Mouse (Mus musculus) limb, embryonic 12.5 days (tissue): ENCODE measurements around the gene Prrt3. TPM values are rescaled to one million over a fixed set of nuclear protein-coding genes. Genes with fewer than 3 reads are reported as not detected.

Source experiments
- ATAC-seq: fragments of 200-750 bp; cut with Nextera tagmentation; 2 replicates; pipeline ENCODE4 v1.8.0; 2017; ENCODE audit warnings: low read depth, moderate TSS enrichment; ENCODE audit not compliant: insufficient number of reproducible peaks, insufficient read depth, low FRiP score, low TSS enrichment
- H3K27ac ChIP-seq: fragments of 300-500 bp; sonication (generic); 2 replicates; pipeline ENCODE4 v1.5.1; 2016; ENCODE audit warnings: mild to moderate bottlenecking, moderate library complexity
- H3K27me3 ChIP-seq: fragments of 300-500 bp; sonication (generic); 2 replicates; pipeline ENCODE4 v1.6.1; 2016; ENCODE audit warnings: mild to moderate bottlenecking, moderate library complexity
- H3K36me3 ChIP-seq: fragments of 300-500 bp; sonication (generic); 2 replicates; pipeline ENCODE4 v1.6.1; 2016; ENCODE audit warnings: mild to moderate bottlenecking, moderate library complexity
- H3K4me1 ChIP-seq: fragments of 300-500 bp; sonication (generic); replicated peaks from 2 replicates; pipeline ENCODE4 v1.6.1; 2016
- H3K4me2 ChIP-seq: fragments of 300-500 bp; sonication (generic); 2 replicates; pipeline ENCODE4 v1.6.1; 2016; ENCODE audit warnings: mild to moderate bottlenecking, moderate library complexity
- H3K4me3 ChIP-seq: fragments of 300-500 bp; sonication (generic); replicated peaks from 2 replicates; pipeline ENCODE4 v1.5.1; 2016; ENCODE audit warnings: mild to moderate bottlenecking
- H3K9ac ChIP-seq: fragments of 300-500 bp; sonication (generic); replicated peaks from 2 replicates; pipeline ENCODE4 v1.6.1; 2016; ENCODE audit warnings: mild to moderate bottlenecking, moderate library complexity
- H3K9me3 ChIP-seq: fragments of 300-500 bp; sonication (generic); 2 replicates; pipeline ENCODE4 v1.6.1; 2016; ENCODE audit warnings: mild to moderate bottlenecking, moderate library complexity
- WGBS: fragments of 180-500 bp; shearing (Covaris S2); methylation state at CpG from one replicate; pipeline ENCODE4 v1.1.7; 2016; 5-methylcytosine and 5-hydroxymethylcytosine counted together
- polyA plus RNA-seq: library from polyadenylated mRNA; unstranded; fragments of >200 nt; fragmentation: Nextera tagmentation; extraction: Ambion mirVana; gene quantifications from 2 replicates; pipeline ENCODE4 v1.2.1, GENCODE M21; 2016

Gene Prrt3
- polyA plus RNA-seq = 0.98 and 1.0 TPM in 2 replicates

DNA sequence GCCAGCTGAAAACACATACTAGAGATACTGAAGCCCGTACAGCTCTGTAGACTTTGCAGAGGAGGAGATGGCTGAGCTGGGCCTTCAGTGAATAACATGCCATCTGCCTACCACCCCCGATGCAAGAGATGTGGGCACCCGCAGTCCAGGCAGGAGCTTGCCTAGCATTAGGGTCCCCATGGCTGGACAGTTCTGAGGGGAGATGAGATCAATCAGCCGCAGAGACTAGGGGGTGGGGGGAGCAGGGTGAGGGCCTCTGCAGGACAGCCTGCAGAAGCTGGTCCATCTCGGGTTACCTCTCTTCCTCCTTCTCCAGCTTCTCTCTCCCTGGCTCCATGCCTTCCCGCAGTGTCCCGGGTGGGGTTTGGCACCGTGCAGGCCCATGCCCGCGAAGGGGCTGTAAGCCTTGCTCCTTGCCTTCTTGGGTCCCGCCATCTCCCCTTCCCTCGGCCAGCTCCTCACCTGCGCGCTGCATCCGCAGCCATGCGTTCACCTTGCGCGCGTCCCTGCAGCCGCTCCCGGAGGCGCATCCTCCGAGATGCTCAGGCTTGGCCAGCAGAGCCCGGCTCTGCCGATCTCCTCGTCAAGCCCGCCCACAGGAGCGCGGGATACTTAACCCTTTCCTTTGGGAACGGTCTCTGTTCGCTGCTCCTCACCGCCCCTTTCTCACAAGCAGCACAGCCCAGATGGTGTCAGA, at the start of gene Prrt3:
Prrt3 (minus strand) TSS at position 544 of the 697 bp plus-strand sequence.
- peaks cover 62% of the 10 kb centered on the region for H3K27me3 ChIP-seq
- peak; percentile 72; the same call in 1 of the 2 replicates for ATAC-seq
- peaks cover 8% of the 10 kb centered on the region; the same call in 1 of the 2 replicates for H3K4me1 ChIP-seq
- H3K9ac ChIP-seq = peak within 1 kb of the TSS; percentile 63
- peak within 1 kb of the TSS; percentile 45 for H3K4me3 ChIP-seq
- 0 out of 2 replicates have a peak, but pooled peaks cover 6% of the 10 kb centered on the region for H3K9me3 ChIP-seq
- peak within 1 kb of the TSS; percentile 73 for H3K4me2 ChIP-seq
- H3K27ac ChIP-seq = no peak within 1 kb of the TSS
- no peaks in the 10 kb centered on the region for H3K36me3 ChIP-seq
- WGBS = 3% methylated on average over 32 of the region's 32 CpGs

DNA sequence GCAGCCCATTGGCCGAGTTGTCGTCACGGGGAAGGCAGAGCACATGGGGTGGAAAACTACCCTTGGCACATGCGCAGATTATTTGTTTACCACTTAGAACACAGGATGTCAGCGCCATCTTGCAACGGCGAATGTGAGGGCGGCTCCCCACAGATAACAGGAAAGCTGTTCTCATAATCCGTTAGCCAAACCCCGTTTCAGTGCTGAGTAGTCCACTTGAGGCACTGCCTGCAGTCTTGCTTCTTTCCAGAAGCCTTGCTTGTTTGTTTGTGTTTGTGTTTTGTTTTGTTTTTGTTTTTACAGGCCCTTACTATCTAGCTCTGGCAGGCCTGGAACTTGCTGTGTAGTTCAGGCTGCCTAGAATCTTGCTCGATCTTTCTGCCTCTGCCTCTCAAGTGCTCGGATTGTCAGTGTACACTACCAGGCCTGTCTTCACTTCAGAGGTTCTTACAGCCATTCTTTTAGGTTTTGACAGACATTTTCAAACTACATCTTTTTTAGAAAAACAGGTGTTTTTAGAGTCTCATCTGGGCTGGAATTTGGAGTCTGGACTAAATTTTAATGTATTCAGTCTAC, 42.3 kb upstream of the Prrt3 start:
- no peak for ATAC-seq
- Histone ChIP-seq H3K36me3 (peaks cover 32% of the 10 kb centered on the region), H3K4me1 (no peaks in the 10 kb centered on the region)

DNA sequence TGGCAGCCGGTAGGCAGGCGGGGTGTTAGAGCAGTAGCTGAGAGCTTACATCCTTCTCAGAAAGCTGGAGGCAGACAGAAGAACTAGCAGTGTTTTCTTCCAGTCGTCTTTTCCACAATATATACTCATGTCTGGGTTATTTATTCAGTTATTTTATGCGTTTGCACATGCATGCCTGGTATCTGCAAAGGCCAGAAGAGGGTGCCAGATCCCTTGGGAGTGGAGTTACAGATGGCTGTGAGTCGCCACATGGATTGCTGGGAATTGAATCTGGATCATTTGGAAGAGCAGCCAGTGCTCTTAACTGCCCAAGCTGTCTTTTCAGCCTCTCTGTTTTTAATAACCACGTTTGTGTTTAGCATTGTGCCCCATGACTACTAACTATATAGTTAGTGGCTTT, 39.9 kb upstream of the Prrt3 start:
- no peaks in the 10 kb centered on the region for H3K9me3 ChIP-seq
- no peak for ATAC-seq
- H3K9ac ChIP-seq = no peak overlapping the region
- H3K4me3 ChIP-seq = no peak overlapping the region
- H3K4me1 ChIP-seq = no peaks in the 10 kb centered on the region
- peaks cover 29% of the 10 kb centered on the region for H3K36me3 ChIP-seq
- 88% methylated on average over 6 of the region's 6 CpGs for WGBS
- H3K4me2 ChIP-seq = no peak overlapping the region
- no peak overlapping the region for H3K27ac ChIP-seq
- no peaks in the 10 kb centered on the region for H3K27me3 ChIP-seq

More for the DNA sequence above, 42.3 kb upstream of the Prrt3 start:
- H3K9ac ChIP-seq = no peak overlapping the region
- WGBS = 93% methylated on average over 10 of the region's 12 CpGs
- no peak overlapping the region for H3K4me2 ChIP-seq
- no peaks in the 10 kb centered on the region for H3K27me3 ChIP-seq
- H3K9me3 ChIP-seq = no peaks in the 10 kb centered on the region
- no peak overlapping the region for H3K27ac ChIP-seq
- H3K4me3 ChIP-seq = no peak overlapping the region

DNA sequence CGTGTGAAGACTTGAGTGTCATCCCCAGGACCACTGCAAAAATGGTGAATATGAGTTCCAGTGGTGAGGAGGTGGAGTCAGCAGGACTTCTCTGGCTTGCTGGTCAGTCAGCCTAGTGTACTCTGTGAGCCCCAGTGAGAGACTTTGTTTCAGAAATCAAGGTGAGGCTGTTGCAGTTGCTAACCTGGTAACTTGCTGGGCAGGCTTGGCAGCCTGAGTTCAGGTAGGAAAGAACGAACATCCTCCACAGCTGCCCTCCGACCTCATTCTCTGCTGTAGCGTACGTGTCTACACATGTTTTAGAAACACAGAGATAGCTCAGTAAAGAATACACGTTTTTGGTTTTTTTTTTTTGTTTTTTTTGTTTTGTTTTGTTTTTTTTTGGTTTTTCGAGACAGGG, 33.2 kb upstream of the Prrt3 start:
- H3K36me3 ChIP-seq = peaks cover 13% of the 10 kb centered on the region

GRCm38 (mm10) chr6:113531840-113532404, 30.2 kb upstream of the Prrt3 start:
- Histone ChIP-seq H3K9me3 (no peaks in the 10 kb centered on the region), H3K4me2 (peak overlapping the region; percentile 76), H3K4me1 (peaks cover 13% of the 10 kb centered on the region), H3K27ac (0 out of 2 replicates have a peak overlapping the region, but pooled peaks have one; percentile 64), H3K27me3 (no peaks in the 10 kb centered on the region), H3K4me3 (peak overlapping the region; percentile 88), H3K36me3 (peaks cover 21% of the 10 kb centered on the region), H3K9ac (peak overlapping the region; percentile 79)
- ATAC-seq = no peak
- WGBS = 11% methylated on average over 7 of the region's 7 CpGs

More for the DNA sequence above, 33.2 kb upstream of the Prrt3 start:
- no peak for ATAC-seq
- H3K4me3 ChIP-seq = no peak overlapping the region
- no peak overlapping the region for H3K9ac ChIP-seq
- H3K4me2 ChIP-seq = no peak overlapping the region
- WGBS = 87% methylated on average over 7 of the region's 7 CpGs
- H3K4me1 ChIP-seq = peaks cover 13% of the 10 kb centered on the region
- no peak overlapping the region for H3K27ac ChIP-seq
- no peaks in the 10 kb centered on the region for H3K9me3 ChIP-seq
- no peaks in the 10 kb centered on the region for H3K27me3 ChIP-seq

DNA sequence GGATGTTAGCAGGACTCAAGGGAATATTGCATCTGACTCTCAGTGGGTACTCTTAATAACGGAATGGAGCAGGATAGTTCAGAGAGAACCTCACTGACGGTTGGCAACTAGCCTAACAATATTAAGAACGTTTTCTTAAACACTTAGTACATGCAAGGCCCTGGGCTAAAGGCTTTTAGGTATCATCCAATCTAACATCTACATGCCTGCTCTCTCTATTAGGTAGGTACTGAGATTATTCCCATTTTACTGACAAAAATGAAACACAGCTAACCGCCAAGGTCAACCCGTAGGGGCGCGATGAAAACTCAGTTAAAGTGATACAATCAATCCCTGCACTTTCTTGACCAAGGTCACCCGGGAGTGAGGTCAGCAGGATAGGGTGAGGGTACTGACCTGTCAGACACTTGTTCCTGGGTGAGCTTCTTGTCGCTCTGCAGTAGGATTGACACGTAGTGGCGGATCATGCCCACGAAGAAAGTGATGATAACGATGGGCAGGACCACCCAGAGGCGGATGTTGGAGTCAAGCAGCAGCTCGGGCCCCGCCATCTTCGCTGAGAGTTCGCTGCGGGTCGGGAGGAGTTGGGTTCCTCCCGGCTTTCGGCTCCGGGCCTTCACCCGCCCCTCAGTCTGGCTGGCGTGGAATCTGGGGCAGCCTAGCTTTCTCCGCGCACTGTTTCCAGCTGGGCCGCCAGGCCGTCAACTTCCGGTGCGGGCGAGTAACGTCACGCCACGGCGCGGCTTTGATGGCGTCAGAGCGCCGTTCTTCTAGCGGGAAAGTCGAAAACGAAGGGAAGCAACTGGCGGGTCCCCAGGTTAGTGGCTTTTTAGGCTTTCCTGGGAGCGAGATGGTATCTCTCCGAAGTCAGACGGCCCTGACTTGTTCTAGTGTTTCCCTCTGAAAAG, 29.5 kb upstream of the Prrt3 start, which contains the start of the genes Emc3 and Fancd2:
Emc3 (minus strand) TSS at position 721 of the 908 bp plus-strand sequence.
Fancd2 (plus strand) TSS at position 751 of the 908 bp plus-strand sequence.
- Histone ChIP-seq H3K27me3 (no peaks in the 10 kb centered on the region), H3K9me3 (no peaks in the 10 kb centered on the region), H3K27ac (0 out of 2 replicates have a peak within 1 kb of the TSS, but pooled peaks have one; percentile 64), H3K36me3 (peaks cover 17% of the 10 kb centered on the region; the same call in 1 of the 2 replicates), H3K4me2 (peak within 1 kb of the TSS; percentile 76), H3K4me3 (peak within 1 kb of the TSS; percentile 88), H3K9ac (peak within 1 kb of the TSS; percentile 79), H3K4me1 (peaks cover 13% of the 10 kb centered on the region)
- 1% methylated on average over 47 of the region's 47 CpGs for WGBS
- peak; percentile 85 for ATAC-seq

GRCm38 (mm10) chr6:113523420-113523819, 21.7 kb upstream of the Prrt3 start:
- no peak overlapping the region for H3K27ac ChIP-seq
- no peak overlapping the region for H3K4me2 ChIP-seq
- H3K9me3 ChIP-seq = no peaks in the 10 kb centered on the region
- H3K36me3 ChIP-seq = peaks cover 66% of the 10 kb centered on the region
- no peak for ATAC-seq
- no peak overlapping the region for H3K9ac ChIP-seq
- no peak overlapping the region for H3K4me3 ChIP-seq
- WGBS = 89% methylated on average over 8 of the region's 8 CpGs
- H3K4me1 ChIP-seq = no peaks in the 10 kb centered on the region
- H3K27me3 ChIP-seq = no peaks in the 10 kb centered on the region

DNA sequence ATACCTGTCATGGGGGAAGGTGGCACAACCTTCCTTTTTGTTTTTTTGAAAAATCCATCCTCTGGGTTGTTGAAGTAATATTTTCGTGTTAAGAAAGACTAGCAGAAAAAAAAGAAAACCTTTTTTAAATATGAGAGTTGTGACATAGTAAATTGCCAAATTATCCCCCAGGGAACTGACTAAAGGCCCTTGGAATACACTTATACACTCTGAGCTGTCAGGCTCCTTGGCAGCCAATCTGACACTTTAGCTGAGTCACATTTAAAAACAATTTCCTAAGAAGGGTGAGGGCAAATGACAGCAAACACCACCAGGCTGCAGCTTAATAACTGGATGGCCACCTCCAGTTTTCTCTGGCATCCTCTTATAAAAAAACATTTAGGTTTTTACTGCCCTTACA, 20.6 kb upstream of the Prrt3 start:
- Histone ChIP-seq H3K4me3 (no peak overlapping the region), H3K9me3 (no peaks in the 10 kb centered on the region), H3K4me1 (no peaks in the 10 kb centered on the region), H3K4me2 (no peak overlapping the region), H3K36me3 (peaks cover 69% of the 10 kb centered on the region), H3K9ac (no peak overlapping the region), H3K27ac (no peak overlapping the region), H3K27me3 (no peaks in the 10 kb centered on the region)
- no peak for ATAC-seq
- WGBS = 86% methylated on average over 1 of the region's 1 CpGs

DNA sequence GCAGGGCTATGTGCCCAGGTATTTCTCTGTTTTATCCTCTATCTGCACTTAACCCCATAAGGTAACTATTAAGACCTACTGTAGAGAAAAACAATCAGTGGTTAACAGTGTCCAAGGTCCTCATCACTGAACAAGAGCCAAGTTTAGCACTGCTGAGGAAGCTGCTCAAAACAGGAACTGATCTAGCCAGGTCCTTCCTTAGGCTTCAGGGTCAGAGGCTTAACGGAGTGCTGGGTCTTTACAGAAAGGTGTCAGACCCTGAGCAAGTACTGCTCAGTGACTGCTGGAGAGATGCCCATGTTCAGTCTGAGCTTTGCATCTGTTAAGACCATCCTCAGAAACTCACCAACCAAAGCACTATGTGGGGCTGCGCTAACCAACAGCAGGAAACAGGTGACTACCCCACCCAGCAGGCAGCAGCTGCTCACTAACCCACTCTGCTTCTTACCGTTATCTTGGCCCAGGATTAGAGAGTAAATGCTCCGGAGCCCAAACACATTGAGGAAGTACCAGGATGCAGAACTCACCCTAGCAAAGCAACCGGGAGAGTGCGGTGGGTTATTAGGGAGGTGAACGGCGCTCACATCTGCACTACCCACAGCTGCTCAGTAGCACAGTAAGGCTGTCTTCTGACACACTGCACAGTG, 15.8 kb upstream of the Prrt3 start:
- Histone ChIP-seq H3K4me3 (no peak overlapping the region), H3K9ac (no peak overlapping the region), H3K4me2 (no peak overlapping the region), H3K9me3 (no peaks in the 10 kb centered on the region), H3K36me3 (peaks cover 95% of the 10 kb centered on the region), H3K4me1 (no peaks in the 10 kb centered on the region), H3K27ac (no peak overlapping the region), H3K27me3 (no peaks in the 10 kb centered on the region)
- 95% methylated on average over 8 of the region's 8 CpGs for WGBS
- no peak for ATAC-seq

- no peak for ATAC-seq
These were observed 12.9 kb upstream of the Prrt3 start for GRCm38 (mm10) chr6:113514600-113514999.

More at GRCm38 (mm10) chr6:113514600-113514999, 12.9 kb upstream of the Prrt3 start:
- Histone ChIP-seq H3K4me1 (no peaks in the 10 kb centered on the region), H3K27me3 (no peaks in the 10 kb centered on the region), H3K36me3 (peaks cover 65% of the 10 kb centered on the region), H3K9me3 (no peaks in the 10 kb centered on the region), H3K27ac (no peak overlapping the region), H3K4me2 (no peak overlapping the region), H3K9ac (no peak overlapping the region), H3K4me3 (no peak overlapping the region)
- WGBS = 96% methylated on average over 3 of the region's 3 CpGs
